25 mouse cellular contexts compared by ENCODE assay signal in genomic region chr5:108450837-108451540, GRCm38 (mm10). TPM values are rescaled to one million over a fixed set of nuclear protein-coding genes. Genes with fewer than 3 reads are reported as not detected.
"Had no signal": no experiment of that assay in that cellular context is flagged by ENCODE, and none has a peak within 500 bp of the region (broad histone marks: within the 10 kb centered on the region; RNA-seq: fewer than 3 reads in every experiment).

No protein-coding gene starts in this region.

- ATAC-seq: forebrain, postnatal 0 days; hindbrain, postnatal 0 days; intestine, embryonic 16.5 days had no signal

- H3K9me3 ChIP-seq: heart, embryonic 13.5 days; heart, embryonic 15.5 days; hindbrain, embryonic 13.5 days; hindbrain, embryonic 15.5 days; limb, embryonic 13.5 days; limb, embryonic 15.5 days; liver, embryonic 13.5 days had no signal

- H3K9ac ChIP-seq: forebrain, postnatal 0 days; heart, embryonic 13.5 days; heart, embryonic 15.5 days; hindbrain, embryonic 13.5 days; hindbrain, embryonic 15.5 days; limb, embryonic 13.5 days; limb, embryonic 15.5 days; liver, embryonic 13.5 days had no signal

- H3K4me3 ChIP-seq: heart, adult 2 months; heart, embryonic 13.5 days; heart, embryonic 15.5 days; hindbrain, embryonic 13.5 days; hindbrain, embryonic 15.5 days; limb, embryonic 13.5 days; limb, embryonic 15.5 days; liver, embryonic 13.5 days had no signal

- H3K27me3 ChIP-seq: heart, embryonic 15.5 days had no signal

- H3K27ac ChIP-seq: heart, adult 2 months; heart, embryonic 13.5 days; heart, embryonic 15.5 days; hindbrain, embryonic 13.5 days; hindbrain, embryonic 15.5 days; hindbrain, postnatal 0 days; kidney, postnatal 0 days; limb, embryonic 13.5 days; limb, embryonic 15.5 days; liver, embryonic 13.5 days had no signal

- H3K4me1 ChIP-seq: hindbrain, embryonic 15.5 days had no signal

- H3K36me3 ChIP-seq: heart, embryonic 13.5 days; heart, embryonic 15.5 days; hindbrain, embryonic 13.5 days; hindbrain, embryonic 15.5 days; limb, embryonic 13.5 days; limb, embryonic 15.5 days; liver, embryonic 13.5 days had no signal

- DNase-seq: forebrain, postnatal 0 days; gastrocnemius, postnatal 14 days; gastrocnemius, postnatal 36 days; heart, adult 11 months; heart, adult 2 months; heart, postnatal 14 days; heart, postnatal 36 days; kidney, adult 11 months; kidney, adult 8-10 months; kidney, postnatal 25 days; layer of hippocampus, adult 9-11 months; layer of hippocampus, postnatal 36 days; left cerebral cortex, postnatal 4 days; liver, embryonic 13.5 days had no signal

- H3K4me2 ChIP-seq: heart, embryonic 11.5 days; heart, embryonic 13.5 days; heart, embryonic 15.5 days; hindbrain, embryonic 13.5 days; hindbrain, embryonic 15.5 days; limb, embryonic 13.5 days; limb, embryonic 15.5 days; liver, embryonic 13.5 days had no signal

RNA-seq across cellular contexts. Expression of gene Mfsd7a, which starts 2.3 kb away (rescaled TPM):
- polyA plus RNA-seq: hindbrain, embryonic 11.5 days had no signal
